Mouse (Mus musculus): ENCODE results near the gene Polg. TPM values are rescaled to one million over a fixed set of nuclear protein-coding genes. Genes with fewer than 3 reads are reported as not detected.

Polg gene
- polyA plus RNA-seq (2012; rRNA removed; ENCODE audit: low replicate concordance) = 18.9 and 19.9 TPM in 2 replicates

GRCm38 (mm10) chr7:79466053-79466901 lies at the start of gene Polg:
Polg (minus strand) TSS chr7:79466362.

Other genes starting within 250 kb of the Polg start
- 35.7 and 77.3 TPM in 2 replicates for gene Abhd2, start 193.2 kb downstream of the Polg start, polyA plus RNA-seq (2012; rRNA removed; ENCODE audit: low replicate concordance)
- gene Rlbp1, start 79.3 kb downstream of the Polg start, polyA plus RNA-seq (2012; rRNA removed; ENCODE audit: low replicate concordance) = 0.47 TPM in 1 of 2 replicates, not detected in the other
- gene Fanci, start 74.4 kb downstream of the Polg start, polyA plus RNA-seq (2012; rRNA removed; ENCODE audit: low replicate concordance) = 0.36 and 0.60 TPM in 2 replicates
- 0.06 TPM in 1 of 2 replicates, not detected in the other for gene Rhcg, start 151.3 kb upstream of the Polg start, polyA plus RNA-seq (2012; rRNA removed; ENCODE audit: low replicate concordance)
- 0.57 and 1.9 TPM in 2 replicates for gene Ticrr, start 193.8 kb upstream of the Polg start, polyA plus RNA-seq (2012; rRNA removed; ENCODE audit: low replicate concordance)
- 0.51 and 0.75 TPM in 2 replicates for gene Kif7, start 249.4 kb upstream of the Polg start, polyA plus RNA-seq (2012; rRNA removed; ENCODE audit: low replicate concordance)

Measured in duodenum, adult 2 months (tissue).